8 mouse cellular contexts compared by ENCODE assay signal in genomic region chr13:103921831-103922380, GRCm38 (mm10). TPM values are rescaled to one million over a fixed set of nuclear protein-coding genes. Genes with fewer than 3 reads are reported as not detected.
DNase-seq lines count a peak whose midpoint lies in the region; ATAC-seq and TF ChIP-seq lines count a peak whose summit lies in the region.

No protein-coding gene starts in this region.

- TF ChIP-seq CTCF in embryonic fibroblast, embryonic 13.5 days (IDR thresholded peaks at IDR 0.05; ENCODE audit: borderline replicate concordance, insufficient read depth, low read length): no peak

- TF ChIP-seq POLR2A in embryonic fibroblast, embryonic 13.5 days (IDR thresholded peaks at IDR 0.05; ENCODE audit: low read depth, low read length): no peak; the same call in 1 of the 2 replicates

- H3K9ac ChIP-seq in lung, embryonic 15.5 days: peak overlapping the region; percentile 87
- H3K9ac ChIP-seq in neural tube, embryonic 15.5 days (replicated peaks): peak overlapping the region; percentile 70

- no peaks in the 10 kb centered on the region for H3K36me3 ChIP-seq in lung, embryonic 15.5 days
- no peaks in the 10 kb centered on the region for H3K36me3 ChIP-seq in limb, embryonic 10.5 days
- no peaks in the 10 kb centered on the region for H3K36me3 ChIP-seq in neural tube, embryonic 15.5 days

- ATAC-seq in lung, embryonic 15.5 days (ENCODE audit: borderline replicate concordance, extremely low read depth, low FRiP score, low TSS enrichment): 0 out of 2 replicates have a peak, but pooled peaks have one; percentile 4
- peak; percentile 16; the same call in 1 of the 2 replicates for ATAC-seq in neural tube, embryonic 15.5 days (ENCODE audit: low FRiP score)

- peak overlapping the region; percentile 70 for H3K4me3 ChIP-seq in lung, embryonic 15.5 days
- H3K4me3 ChIP-seq in embryonic fibroblast, embryonic 13.5 days (ENCODE audit: insufficient read depth, low read length): peak overlapping the region; percentile 64
- H3K4me3 ChIP-seq in limb, embryonic 10.5 days: peak overlapping the region; percentile 91
- H3K4me3 ChIP-seq in neural tube, embryonic 15.5 days (replicated peaks): peak overlapping the region; percentile 57

- H3K27me3 ChIP-seq in lung, embryonic 15.5 days: no peaks in the 10 kb centered on the region
- no peaks in the 10 kb centered on the region for H3K27me3 ChIP-seq in limb, embryonic 10.5 days (ENCODE audit: low read depth, poor library complexity, severe bottlenecking)
- no peaks in the 10 kb centered on the region for H3K27me3 ChIP-seq in neural tube, embryonic 15.5 days (replicated peaks)

- no peaks in the 10 kb centered on the region for H3K9me3 ChIP-seq in lung, embryonic 15.5 days
- H3K9me3 ChIP-seq in limb, embryonic 10.5 days (replicated peaks): no peaks in the 10 kb centered on the region
- no peaks in the 10 kb centered on the region for H3K9me3 ChIP-seq in neural tube, embryonic 15.5 days (replicated peaks)

- peak overlapping the region; percentile 88 for H3K4me2 ChIP-seq in lung, embryonic 15.5 days
- H3K4me2 ChIP-seq in neural tube, embryonic 15.5 days: peak overlapping the region; percentile 68

- DNase-seq in lung, postnatal 25 days (ENCODE audit: low spot score): no peak
- DNase-seq in limb, embryonic 10.5 days (ENCODE audit: low spot score): no peak
- no peak for DNase-seq in layer of hippocampus, adult 8-10 months (ENCODE audit: low spot score in 2 of 2)
- no peak for DNase-seq in urinary bladder, postnatal 4 days (ENCODE audit: low spot score in 2 of 2)
- no peak for DNase-seq in cerebellum, postnatal 14 days

- 8% methylated on average over 11 of the region's 11 CpGs for whole genome bisulfite sequencing in lung, embryonic 15.5 days
- 26% methylated on average over 11 of the region's 11 CpGs for WGBS in limb, embryonic 10.5 days
- 7% methylated on average over 11 of the region's 11 CpGs for WGBS in neural tube, embryonic 15.5 days

- peak overlapping the region; percentile 100 for H3K27ac ChIP-seq in lung, embryonic 15.5 days
- peak overlapping the region; percentile 85 for H3K27ac ChIP-seq in embryonic fibroblast, embryonic 13.5 days (ENCODE audit: insufficient read depth, low read length)
- peak overlapping the region; percentile 100 for H3K27ac ChIP-seq in limb, embryonic 10.5 days
- peak overlapping the region; percentile 100 for H3K27ac ChIP-seq in neural tube, embryonic 15.5 days (replicated peaks)

- H3K4me1 ChIP-seq in lung, embryonic 15.5 days: peaks cover 32% of the 10 kb centered on the region
- no peaks in the 10 kb centered on the region for H3K4me1 ChIP-seq in embryonic fibroblast, embryonic 13.5 days (ENCODE audit: control insufficient read depth, insufficient read depth, low read length)
- peaks cover 28% of the 10 kb centered on the region for H3K4me1 ChIP-seq in limb, embryonic 10.5 days
- H3K4me1 ChIP-seq in neural tube, embryonic 15.5 days: peaks cover 21% of the 10 kb centered on the region

RNA-seq across cellular contexts. Expression of gene Erbin, which starts 1.6 kb away (rescaled TPM):
- 17.2 and 17.9 TPM in 2 replicates for polyA plus RNA-seq in lung, embryonic 15.5 days (2015; fragmentation: Nextera tagmentation; extraction: Ambion mirVana)
- polyA plus RNA-seq in embryonic fibroblast, embryonic 13.5 days (2011; ENCODE audit: insufficient read length, low read depth, missing spikeins): 105 and 138 TPM in 2 replicates
- polyA plus RNA-seq in limb, embryonic 10.5 days (2016; fragmentation: Nextera tagmentation; extraction: Ambion mirVana): 12.2 and 16.6 TPM in 2 replicates
- 6.4 and 9.7 TPM in 2 replicates for polyA plus RNA-seq in neural tube, embryonic 15.5 days (2015; fragmentation: Nextera tagmentation; extraction: Ambion mirVana)
- 10 to 100 TPM; 50.6 to 79.0 (median 65.7) TPM for total RNA-seq in layer of hippocampus, adult 8-10 months (2022)
